Mouse (Mus musculus): ENCODE results near the gene Sbk1. TPM values are rescaled to one million over a fixed set of nuclear protein-coding genes. Genes with fewer than 3 reads are reported as not detected.

Gene Sbk1
- polyA plus RNA-seq, 1 experiment: 54.4 TPM

DNA sequence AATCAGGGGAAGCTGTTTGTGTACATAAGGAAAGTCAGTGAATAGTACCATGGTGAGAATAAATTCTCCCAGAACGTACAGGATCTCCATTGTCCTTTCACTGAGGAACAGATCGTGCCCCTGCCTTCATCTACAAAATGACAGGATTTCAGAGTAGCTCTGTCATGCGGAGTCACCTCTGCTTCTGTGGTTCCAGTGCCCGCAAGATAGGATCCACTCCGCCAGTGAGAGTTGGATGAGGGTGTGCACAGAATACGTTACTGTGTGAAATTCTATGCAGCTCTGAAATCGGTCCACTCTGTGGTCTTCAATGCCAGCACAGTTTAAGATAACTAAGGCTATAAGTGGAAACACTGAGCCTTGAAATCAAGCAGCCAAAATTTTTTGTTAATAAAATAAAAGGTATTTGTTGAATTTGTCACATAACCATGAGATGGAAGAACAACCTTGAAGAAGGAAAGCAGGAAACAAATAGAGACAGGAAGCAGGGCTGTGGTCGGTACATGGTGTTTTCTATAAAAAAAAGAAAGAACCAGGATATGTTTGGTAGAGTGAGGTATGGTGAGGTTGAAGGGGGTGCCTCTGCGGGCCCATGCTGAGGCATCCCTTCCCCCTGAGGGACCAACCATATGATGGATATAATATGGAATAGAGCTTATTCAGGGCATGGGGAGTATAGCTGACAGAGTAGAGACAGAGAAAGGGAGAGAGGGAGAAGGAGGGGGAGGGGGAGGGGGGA, 57.7 kb downstream of the Sbk1 start:
- no peak for DNase-seq (ENCODE audit: extremely low spot score in 1 of 2, low spot score in 1 of 2)

DNA sequence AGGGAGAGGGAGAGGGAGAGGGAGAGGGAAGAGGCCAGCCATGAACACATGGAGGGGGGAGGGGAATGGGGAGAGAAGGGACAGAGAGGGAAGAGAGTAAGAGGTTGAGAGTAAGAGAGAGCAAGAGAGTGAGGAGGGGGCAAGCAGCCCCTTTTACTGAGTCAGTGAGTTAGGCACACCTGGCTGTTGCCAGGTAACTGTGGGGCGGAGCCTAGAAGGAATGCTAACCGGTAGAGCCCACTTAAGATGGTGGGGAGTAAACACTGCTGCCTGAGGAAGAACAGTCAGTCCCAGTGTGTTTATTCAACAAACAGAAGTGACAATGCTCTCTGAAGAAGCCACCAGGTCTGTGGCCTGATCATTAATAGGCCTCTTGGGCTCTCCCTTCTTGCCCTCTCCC, 58.3 kb downstream of the Sbk1 start:
- no peak for DNase-seq (ENCODE audit: extremely low spot score in 1 of 2, low spot score in 1 of 2)

DNA sequence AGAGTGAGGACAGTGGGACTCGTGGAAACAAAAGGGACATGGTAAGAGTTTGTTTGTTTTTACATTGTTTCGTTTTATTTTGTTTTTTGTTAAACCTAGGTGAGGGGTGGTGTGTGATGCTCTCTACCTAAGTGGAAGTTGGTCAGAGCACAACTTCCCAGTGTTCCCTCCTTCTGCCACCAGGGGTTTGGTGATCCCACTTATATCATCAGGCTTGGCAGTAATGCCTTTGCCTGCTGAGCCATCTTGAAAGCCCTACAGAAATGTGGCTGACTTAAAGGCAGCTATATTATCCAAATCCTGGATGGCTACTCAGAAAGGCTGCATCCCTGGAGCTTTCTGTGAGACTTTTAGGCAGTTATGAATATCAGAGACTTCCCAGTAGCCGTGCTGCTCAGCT, 60.3 kb downstream of the Sbk1 start:
- no peak for DNase-seq (ENCODE audit: extremely low spot score in 1 of 2, low spot score in 1 of 2)

DNA sequence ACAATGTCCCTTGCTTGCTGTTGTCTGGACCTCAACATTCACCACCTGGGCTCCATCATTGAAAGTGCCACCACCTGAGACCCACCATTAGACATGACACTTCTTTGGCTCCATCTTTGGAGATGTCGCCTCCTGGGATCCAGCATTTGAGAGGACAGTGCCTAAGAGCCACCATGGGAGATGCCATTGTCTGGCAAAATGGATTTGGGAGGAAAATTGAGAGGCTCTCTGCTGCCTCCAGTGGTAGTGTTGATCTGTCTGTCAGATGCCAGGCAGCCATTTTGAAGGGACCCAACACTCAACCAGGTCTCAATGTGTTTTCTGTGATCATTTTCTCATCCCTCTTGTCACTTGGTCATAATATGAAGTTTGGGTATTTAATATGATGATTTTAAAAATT, 63.1 kb downstream of the Sbk1 start:
- no peak for DNase-seq (ENCODE audit: extremely low spot score in 1 of 2, low spot score in 1 of 2)

DNA sequence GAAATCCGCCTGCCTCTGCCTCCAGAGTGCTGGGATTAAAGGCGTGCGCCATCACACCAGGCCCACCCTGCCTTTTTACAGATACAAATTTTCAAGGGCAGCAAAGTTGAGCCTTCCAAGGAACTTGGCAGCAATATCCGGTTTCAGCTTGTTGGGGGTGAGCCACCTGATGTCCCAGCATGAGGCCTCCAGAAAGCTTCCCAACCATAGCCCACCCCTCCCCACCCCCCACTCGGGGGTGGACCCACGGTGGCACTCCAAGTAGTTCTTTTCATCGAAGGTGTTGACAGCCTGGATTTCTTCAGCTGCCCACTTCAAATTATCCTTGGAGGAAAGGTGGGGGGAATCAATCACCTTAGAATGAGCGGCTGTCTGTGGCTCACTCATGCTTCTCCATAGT, 66.5 kb downstream of the Sbk1 start:
- DNase-seq (ENCODE audit: extremely low spot score in 1 of 2, low spot score in 1 of 2): no peak

DNA sequence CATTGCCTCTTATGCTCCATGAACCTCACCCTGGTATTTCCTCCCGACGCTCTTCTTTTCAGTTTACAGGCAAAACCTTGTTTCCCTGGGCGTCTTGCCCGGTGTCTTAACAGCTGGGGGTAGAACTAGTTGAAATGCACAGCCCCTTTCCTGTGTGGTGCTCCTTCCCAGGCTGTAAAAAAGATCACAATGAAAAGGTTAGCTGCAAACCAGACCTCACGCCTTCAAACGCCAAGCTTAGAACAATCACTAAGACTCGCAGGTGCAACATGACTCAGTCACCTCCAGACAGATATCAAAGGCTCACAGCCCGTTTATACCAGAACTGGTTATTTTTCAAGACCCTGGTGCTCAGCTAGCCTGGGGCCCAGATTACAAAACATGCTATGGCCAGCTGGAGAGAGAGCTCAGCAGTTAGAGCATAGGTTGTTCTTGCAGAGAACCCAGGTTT, 67.1 kb downstream of the Sbk1 start:
- no peak for DNase-seq (ENCODE audit: extremely low spot score in 1 of 2, low spot score in 1 of 2)

DNA sequence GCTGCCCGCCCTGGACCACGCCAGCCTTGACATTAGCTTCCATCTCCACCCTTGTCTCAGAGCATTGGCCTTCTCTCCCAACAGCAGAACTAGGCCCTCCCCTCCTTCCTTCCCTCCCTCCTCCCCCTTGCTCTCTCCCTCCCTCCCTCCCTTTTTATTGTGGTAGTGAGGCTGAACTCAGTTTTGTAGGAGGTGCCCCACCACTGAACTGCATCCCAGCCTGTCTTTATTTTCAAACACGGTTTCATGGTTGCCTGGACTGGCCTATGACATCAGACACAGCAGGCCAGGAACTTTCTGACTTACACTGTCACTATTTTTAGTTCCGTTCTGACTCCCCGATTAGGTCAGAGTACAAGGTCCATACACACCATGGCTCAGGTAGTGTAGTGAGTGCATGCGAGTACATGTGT, 67.8 kb downstream of the Sbk1 start:
- no peak for DNase-seq (ENCODE audit: extremely low spot score in 1 of 2, low spot score in 1 of 2)

DNA sequence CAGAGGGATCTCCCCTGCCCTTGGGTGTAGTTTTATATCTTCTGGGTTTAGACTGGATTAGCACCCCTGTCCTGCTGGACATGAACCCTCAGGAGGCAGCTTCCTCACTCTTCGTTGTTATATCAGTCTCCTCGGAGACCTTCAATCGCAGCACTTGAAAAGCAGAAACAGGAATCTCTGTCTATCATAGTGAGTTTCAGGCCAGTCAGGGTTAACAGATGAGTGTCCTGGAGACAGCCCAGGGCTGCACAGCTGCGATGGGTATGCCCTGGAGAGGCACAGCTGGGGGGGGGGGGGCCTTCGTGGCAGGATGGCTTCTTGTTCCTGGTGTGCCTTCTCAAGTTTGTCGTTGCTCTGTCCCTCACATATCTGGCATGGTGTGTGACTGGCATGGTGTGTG, 68.5 kb downstream of the Sbk1 start:
- no peak for DNase-seq (ENCODE audit: extremely low spot score in 1 of 2, low spot score in 1 of 2)

Other genes with a start within 250 kb of the Sbk1 start
- 47.9 and 61.1 TPM in 2 replicates for gene Gsg1l, start 190.2 kb upstream of the Sbk1 start, polyA plus RNA-seq (2012; rRNA removed)
- gene Xpo6, start 72.1 kb upstream of the Sbk1 start, polyA plus RNA-seq (2012; rRNA removed): 174 and 191 TPM in 2 replicates
- gene Lat, start 97.0 kb downstream of the Sbk1 start, polyA plus RNA-seq (2012; rRNA removed): 1.3 and 3.1 TPM in 2 replicates
- 148 and 159 TPM in 2 replicates for gene Spns1, start 104.8 kb downstream of the Sbk1 start, polyA plus RNA-seq (2012; rRNA removed)
- gene Nfatc2ip, start 124.1 kb downstream of the Sbk1 start, polyA plus RNA-seq (2012; rRNA removed): 6.6 and 6.8 TPM in 2 replicates
- 0.14 and 0.27 TPM in 2 replicates for gene Cd19, start 142.3 kb downstream of the Sbk1 start, polyA plus RNA-seq (2012; rRNA removed)
- 22.0 and 25.4 TPM in 2 replicates for gene Rabep2, start 156.1 kb downstream of the Sbk1 start, polyA plus RNA-seq (2012; rRNA removed)
- 1.2 and 1.9 TPM in 2 replicates for gene Atp2a1, start 190.5 kb downstream of the Sbk1 start, polyA plus RNA-seq (2012; rRNA removed)
- 60.5 and 63.7 TPM in 2 replicates for gene Sh2b1, start 202.8 kb downstream of the Sbk1 start, polyA plus RNA-seq (2012; rRNA removed)
- gene Tufm, start 214.7 kb downstream of the Sbk1 start, polyA plus RNA-seq (2012; rRNA removed): 97.2 and 102 TPM in 2 replicates
- gene Atxn2l, start 230.8 kb downstream of the Sbk1 start, polyA plus RNA-seq (2012; rRNA removed): 144 and 153 TPM in 2 replicates

Measured in frontal cortex, adult 2 months (tissue).